Mouse (Mus musculus): ENCODE measurements around the gene Zfp710.

DNA sequence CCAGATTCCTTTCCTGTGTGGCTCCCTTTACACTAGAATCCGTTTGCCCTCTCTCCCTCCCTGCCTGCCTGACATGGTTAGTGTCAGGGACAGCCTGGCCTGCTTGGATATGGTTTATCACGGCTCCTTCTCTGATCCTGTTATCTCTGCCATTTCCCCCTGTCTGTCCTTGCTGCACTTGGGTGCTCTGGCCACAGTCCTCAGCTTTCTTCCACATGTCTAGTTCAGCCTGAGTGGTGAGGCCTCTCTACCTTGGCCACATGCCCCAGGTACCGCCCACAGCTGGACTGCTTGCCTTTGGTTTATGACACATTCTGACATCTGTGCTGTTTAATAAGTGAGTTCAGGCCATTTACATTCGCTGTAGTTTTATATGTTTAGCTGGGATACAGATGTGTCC is 11.1 kb downstream of the Zfp710 start:
- TF ChIP-seq POLR2A (IDR thresholded peaks at IDR 0.05; ENCODE audit: borderline replicate concordance, control insufficient read depth, low read depth, low read length) (no peak), CTCF (IDR thresholded peaks at IDR 0.05; ENCODE audit: control insufficient read depth, insufficient read depth, low read length) (no peak)

All from bone marrow, adult 2 months (tissue).